Mouse (Mus musculus) heart, postnatal 14 days (tissue): ENCODE data around the gene Dusp23. TPM values are rescaled to one million over a fixed set of nuclear protein-coding genes. Genes with fewer than 3 reads are reported as not detected.

ENCODE experiments used
- DNase-seq, 2 experiments: peaks; one replicate each; pipeline ENCODE4 v3.0.0; 2021 to 2022
- intact Hi-C: fragments of 180-260 bp; cut with DNase I; formaldehyde crosslinking; loops from one replicate; pipeline ENCODE4 v1.15.1; 2025
- total RNA-seq, 2 experiments: library from RNA; stranded (reverse); gene quantifications; 2 replicates each; pipeline ENCODE4 v1.2.3; 2021

The Dusp23 gene
- total RNA-seq, 2 experiments from 2014 or later = 7.4 to 9.3 TPM

- intact Hi-C loops = no loop called here
- DNase-seq = no peak
Measured at GRCm38 (mm10) chr1:172582436-172582835, 50.3 kb downstream of the Dusp23 start.

Other genes starting within 250 kb of the Dusp23 start
- 1 to 10 TPM in 1 of 2 experiments, under 1 TPM in 1; 0.98 to 1.1 TPM for gene Slamf9, start 157.6 kb downstream of the Dusp23 start, total RNA-seq
- under 1 TPM; 0.49 to 0.76 TPM for gene Igsf9, start 151.2 kb downstream of the Dusp23 start, total RNA-seq
- gene Tagln2, start 132.9 kb downstream of the Dusp23 start, total RNA-seq = 100 to 1,000 TPM; 110 to 117 TPM
- 1 to 10 TPM in 1 of 2 experiments, under 1 TPM in 1; 0.63 to 2.0 TPM for gene Cfap45, start 112.2 kb downstream of the Dusp23 start, total RNA-seq
- under 1 TPM in 1 of 2 experiments, not detected in 1; 0.15 TPM for gene Vsig8, start 77.0 kb downstream of the Dusp23 start, total RNA-seq
- under 1 TPM in 1 of 2 experiments, not detected in 1; 0.17 TPM for gene Slamf8, start 42.4 kb downstream of the Dusp23 start, total RNA-seq
- gene Fcrl6, start 30.4 kb downstream of the Dusp23 start, total RNA-seq = not detected
- not detected for gene Crp, start 65.1 kb upstream of the Dusp23 start, total RNA-seq